Mouse (Mus musculus) Patski (cell line): ENCODE results near the gene Fgfr1op. TPM values are rescaled to one million over a fixed set of nuclear protein-coding genes. Genes with fewer than 3 reads are reported as not detected.

Experiments used
- ATAC-seq: fragments of 100-300 bp; one replicate; pipeline ENCODE4 v1.8.0; 2021
- CTCF ChIA-PET: fragments of 350-600 bp; sonication (Branson Sonifier 250); formaldehyde crosslinking; loops from one replicate; lab custom pipeline; 2022; ENCODE audit warnings: inconsistent platforms; lab: Charles Lee
- POLR2A ChIA-PET: fragments of 350-600 bp; sonication (Branson Sonifier 250); formaldehyde crosslinking; loops from one replicate; lab custom pipeline; 2022; ENCODE audit warnings: antibody characterized with exemption, inconsistent platforms; lab: Charles Lee
- DNase-seq: peaks from one replicate; pipeline ENCODE4 v3.0.0-alpha.2; 2011; ENCODE audit warnings: low read depth, low spot score
- H3K27me3 ChIP-seq: fragments of 371-371 bp; one replicate; pipeline ENCODE4 v1.5.1; 2021
- CTCF ChIP-seq: fragments of 100-300 bp; IDR thresholded peaks from one replicate; pipeline ENCODE4 v1.5.1; 2021
- in situ Hi-C: fragments of 300-500 bp; cut with MboI; formaldehyde crosslinking; loops from 3 replicates; pipeline ENCODE4 v1.11.1; 2018; ENCODE audit warnings: low pct_unique_long_range_greater_than_20kb, mixed read lengths
- polyA plus RNA-seq: library from polyadenylated mRNA; unstranded; gene quantifications from one replicate; pipeline ENCODE4 v1.2.3, GENCODE M21; 2021

Fgfr1op gene
- polyA plus RNA-seq, 1 experiment from 2014 or later: 33.1 TPM

DNA sequence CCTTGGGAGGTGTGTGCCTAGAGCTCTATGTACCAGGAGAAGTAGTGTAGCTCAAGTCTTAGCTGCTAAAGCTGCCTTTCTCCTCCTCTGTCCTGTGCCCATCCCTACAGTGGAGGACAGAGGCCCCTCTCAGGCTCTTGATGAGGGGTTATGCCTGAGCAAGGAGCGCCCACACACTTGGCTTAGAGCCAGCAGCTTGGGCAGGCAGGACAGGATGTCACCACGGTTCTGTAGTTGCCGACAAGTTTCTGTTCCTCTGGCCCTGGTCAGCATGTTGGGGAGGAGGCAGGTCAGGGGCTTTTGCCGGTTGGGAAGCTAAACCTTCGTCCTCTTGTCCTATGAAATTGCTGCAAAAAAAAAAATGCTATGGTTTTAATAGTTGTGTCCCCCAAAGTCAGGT, 66.8 kb downstream of the Fgfr1op start:
- ATAC-seq (no peak), DNase-seq (no peak)
- ChIA-PET CTCF (no interaction called here), POLR2A (no interaction called here)
- in situ Hi-C loops: no loop called here
- no peak for TF ChIP-seq CTCF
- H3K27me3 ChIP-seq: peaks cover 17% of the 10 kb centered on the region

DNA sequence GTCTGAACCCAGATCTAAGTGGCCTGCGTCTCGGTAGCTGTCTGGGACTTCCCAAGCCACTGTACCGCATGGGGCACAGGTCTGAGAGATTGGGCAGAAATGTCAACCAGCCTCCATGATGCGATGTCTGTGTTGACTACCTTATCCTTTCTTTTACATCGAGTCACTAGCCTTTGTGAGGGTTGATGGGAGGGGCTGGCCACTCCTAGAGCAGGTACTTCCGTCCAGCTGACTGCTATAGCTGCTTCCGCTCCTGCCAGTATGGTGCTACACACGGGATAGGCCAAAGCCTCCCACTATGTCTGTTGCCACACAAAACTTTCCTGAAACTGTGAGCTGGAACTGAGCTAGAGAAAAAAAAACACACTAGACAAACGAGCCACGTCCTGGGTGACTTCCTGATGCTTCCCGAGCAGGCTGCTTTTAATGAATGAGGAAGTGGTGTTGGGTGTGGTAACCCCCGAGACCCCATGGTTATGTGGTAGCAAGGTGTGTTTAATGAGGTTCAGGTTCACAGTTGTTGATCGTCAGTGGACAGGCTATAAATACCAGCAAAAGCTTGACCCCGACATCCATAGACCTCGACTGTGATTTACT, 68.4 kb downstream of the Fgfr1op start:
- peaks cover 28% of the 10 kb centered on the region for H3K27me3 ChIP-seq
- ChIA-PET POLR2A (no interaction called here), CTCF (no interaction called here)
- ATAC-seq: no peak
- in situ Hi-C loops: no loop called here
- TF ChIP-seq CTCF: no peak
- no peak for DNase-seq

DNA sequence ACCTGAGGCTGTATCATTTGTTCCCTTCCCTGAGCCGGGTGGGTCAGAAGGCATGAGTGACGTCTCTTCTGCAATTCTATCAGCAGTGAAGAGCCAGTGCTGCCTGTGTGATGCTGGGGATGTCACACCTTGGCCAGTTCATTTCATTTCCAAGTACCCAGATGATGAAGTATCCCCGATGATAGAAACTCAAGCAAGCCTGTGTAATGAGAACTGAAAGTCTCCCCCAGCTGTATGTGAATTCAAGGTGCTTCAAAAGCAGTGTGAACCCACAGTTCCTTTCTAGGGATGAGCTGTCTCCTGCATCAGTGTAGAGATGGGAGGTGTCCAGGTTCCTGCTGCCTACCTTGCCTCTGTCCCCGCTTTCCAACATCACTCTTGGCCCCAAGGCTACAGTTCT, 69.2 kb downstream of the Fgfr1op start:
- ATAC-seq: no peak
- POLR2A ChIA-PET: no interaction called here
- peaks cover 25% of the 10 kb centered on the region for H3K27me3 ChIP-seq
- CTCF ChIA-PET: no interaction called here
- no peak for DNase-seq
- in situ Hi-C loops: no loop called here
- TF ChIP-seq CTCF: no peak

DNA sequence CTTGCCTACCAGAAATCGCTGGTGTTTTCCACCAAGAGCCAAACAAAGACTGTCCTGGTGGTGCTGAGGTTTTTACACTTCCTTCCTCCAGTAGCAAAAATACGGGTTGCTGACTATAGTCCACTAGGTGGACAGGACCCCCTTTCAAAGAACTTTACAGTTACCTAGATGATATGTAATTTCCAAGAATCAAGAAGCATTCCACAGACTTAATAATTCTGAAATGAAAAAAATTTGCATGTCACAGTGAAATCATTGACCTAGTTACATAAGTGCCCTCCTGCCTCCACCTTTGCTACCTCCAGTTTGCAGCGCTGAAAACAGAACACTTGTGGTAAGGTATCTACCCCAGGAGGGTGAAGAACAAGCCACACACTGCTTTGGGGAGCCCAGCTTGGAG, 70.4 kb downstream of the Fgfr1op start, which contains the start of gene Ccr6:
Ccr6 (plus strand) TSS at position 301 of the 400 bp plus-strand sequence.
- TF ChIP-seq CTCF: no peak
- DNase-seq (no peak), ATAC-seq (no peak)
- in situ Hi-C loops: no loop called here
- CTCF ChIA-PET: no interaction called here
- POLR2A ChIA-PET: no interaction called here
- peaks cover 21% of the 10 kb centered on the region for H3K27me3 ChIP-seq

DNA sequence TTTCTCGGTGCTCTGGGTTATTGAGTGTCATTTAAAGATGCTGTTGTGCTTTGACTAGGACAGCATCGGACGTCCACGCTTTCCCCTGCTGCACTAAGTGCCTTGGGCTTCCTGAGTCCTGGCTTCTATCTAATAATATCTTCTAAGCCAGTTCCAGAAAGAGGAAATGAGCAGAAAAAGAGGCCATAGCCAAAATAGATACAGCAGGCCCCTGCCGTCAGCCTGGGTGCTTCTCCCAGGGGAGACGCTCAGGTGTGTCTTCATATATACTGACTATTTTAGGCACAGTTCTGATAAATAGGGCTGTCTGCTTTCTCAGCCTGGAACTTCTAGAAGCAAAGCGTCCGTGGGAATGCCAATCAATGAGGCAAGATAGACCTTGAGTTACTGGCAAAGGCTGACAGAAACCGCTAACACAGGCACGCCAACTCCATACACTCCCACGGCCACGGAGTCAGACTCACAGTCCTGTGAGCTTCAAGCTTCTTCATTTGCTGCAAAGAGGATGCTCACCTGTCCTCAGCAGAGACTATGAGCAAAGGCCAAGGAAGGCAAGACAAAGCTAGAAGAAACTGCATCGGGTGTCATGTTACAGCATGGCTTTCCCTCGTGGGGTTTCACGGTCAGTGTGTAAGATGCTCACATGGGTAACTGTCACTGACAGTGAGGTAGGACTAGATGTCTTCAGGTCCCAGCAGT, 72.9 kb downstream of the Fgfr1op start:
- peaks cover 21% of the 10 kb centered on the region for H3K27me3 ChIP-seq
- ChIA-PET CTCF (no interaction called here), POLR2A (no interaction called here)
- TF ChIP-seq CTCF: no peak
- no peak for DNase-seq
- no peak for ATAC-seq
- in situ Hi-C loops: no loop called here

DNA sequence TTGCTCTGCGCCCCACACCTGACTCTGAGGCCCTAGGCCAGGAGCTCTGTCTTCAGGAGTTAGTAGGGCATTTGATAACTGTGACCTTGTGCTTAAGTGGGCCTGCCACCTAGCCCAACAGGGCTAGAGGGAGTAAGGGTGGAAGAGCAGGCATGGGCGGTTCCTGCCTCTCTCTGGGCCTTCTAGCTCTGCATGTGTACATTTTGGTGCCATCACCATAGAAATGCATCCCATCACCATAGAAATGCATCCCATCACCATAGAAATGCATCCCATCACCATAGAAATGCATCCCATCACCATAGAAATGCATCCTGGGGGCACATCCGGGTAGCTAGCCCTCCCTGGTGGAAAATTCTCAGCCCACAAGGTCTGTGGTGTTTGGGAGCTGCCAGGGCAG, 74.3 kb downstream of the Fgfr1op start:
- in situ Hi-C loops: no loop called here
- TF ChIP-seq CTCF: no peak
- ATAC-seq (no peak), DNase-seq (no peak)
- ChIA-PET CTCF (no interaction called here), POLR2A (no interaction called here)
- H3K27me3 ChIP-seq: peaks cover 24% of the 10 kb centered on the region

DNA sequence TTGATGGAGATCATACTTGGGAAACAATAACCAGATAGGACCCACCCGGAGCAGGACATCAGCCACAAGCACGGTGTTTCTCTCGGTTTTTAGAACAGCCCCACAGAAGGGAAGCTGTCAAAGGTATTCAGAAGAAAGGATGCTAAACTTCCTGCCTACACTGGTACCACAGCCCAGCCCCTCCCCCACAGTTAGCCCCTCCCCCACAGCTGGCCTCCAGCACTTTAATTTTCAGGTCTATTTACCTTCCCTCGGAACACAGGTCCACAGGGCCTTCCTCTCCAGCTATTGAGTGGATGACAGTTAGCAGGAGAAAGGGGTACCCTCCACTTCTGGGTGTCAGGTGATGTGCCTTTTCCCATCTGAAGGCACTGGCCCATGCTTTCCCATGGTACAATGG, 75.2 kb downstream of the Fgfr1op start:
- ATAC-seq: no peak
- ChIA-PET CTCF (no interaction called here), POLR2A (no interaction called here)
- no peak for DNase-seq
- in situ Hi-C loops: no loop called here
- H3K27me3 ChIP-seq: peaks cover 21% of the 10 kb centered on the region
- no peak for TF ChIP-seq CTCF

DNA sequence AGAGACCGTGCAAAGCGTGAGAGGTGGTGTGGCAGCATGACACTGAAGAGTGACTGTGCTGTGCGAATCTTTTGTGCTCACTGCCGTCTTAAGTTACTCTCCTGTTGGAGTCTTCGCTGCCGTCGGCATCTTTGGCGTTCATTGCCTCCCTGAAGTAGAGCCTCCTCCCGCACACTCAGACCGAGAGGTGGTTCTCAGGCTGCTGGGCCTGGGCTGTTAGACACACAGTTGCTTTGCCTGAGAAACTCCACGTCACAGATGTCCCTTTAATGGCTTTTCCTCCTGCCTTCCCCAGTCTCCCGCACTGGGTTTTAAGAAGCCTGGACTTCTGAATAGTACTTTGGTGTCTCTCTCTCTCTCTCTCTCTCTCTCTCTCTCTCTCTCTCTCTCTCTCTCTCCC, 76.3 kb downstream of the Fgfr1op start:
- ChIA-PET CTCF (no interaction called here), POLR2A (no interaction called here)
- in situ Hi-C loops: no loop called here
- no peak for TF ChIP-seq CTCF
- no peak for DNase-seq
- peaks cover 18% of the 10 kb centered on the region for H3K27me3 ChIP-seq
- ATAC-seq: no peak

DNA sequence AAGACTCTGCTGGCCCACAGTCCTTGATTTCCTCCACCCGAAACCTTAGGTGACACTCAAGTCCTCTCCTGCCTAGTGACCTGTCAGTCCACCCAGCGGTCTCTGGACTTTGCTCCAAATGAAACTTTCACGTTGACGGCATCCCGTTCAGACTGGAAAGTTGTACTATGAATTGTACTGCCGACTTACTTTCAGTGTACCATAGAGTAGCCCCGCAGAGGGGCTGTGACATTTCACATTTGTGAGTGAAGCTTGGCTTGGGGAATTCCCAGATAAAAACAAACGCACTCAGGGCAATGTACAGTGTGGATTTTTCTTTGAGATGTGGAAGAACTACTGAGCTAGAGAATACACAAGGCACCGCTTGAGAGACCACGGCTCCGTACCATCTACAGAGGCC, 76.9 kb downstream of the Fgfr1op start:
- peaks cover 18% of the 10 kb centered on the region for H3K27me3 ChIP-seq
- CTCF ChIA-PET: no interaction called here
- POLR2A ChIA-PET: no interaction called here
- no peak for TF ChIP-seq CTCF
- no peak for DNase-seq
- ATAC-seq: no peak
- in situ Hi-C loops: no loop called here

DNA sequence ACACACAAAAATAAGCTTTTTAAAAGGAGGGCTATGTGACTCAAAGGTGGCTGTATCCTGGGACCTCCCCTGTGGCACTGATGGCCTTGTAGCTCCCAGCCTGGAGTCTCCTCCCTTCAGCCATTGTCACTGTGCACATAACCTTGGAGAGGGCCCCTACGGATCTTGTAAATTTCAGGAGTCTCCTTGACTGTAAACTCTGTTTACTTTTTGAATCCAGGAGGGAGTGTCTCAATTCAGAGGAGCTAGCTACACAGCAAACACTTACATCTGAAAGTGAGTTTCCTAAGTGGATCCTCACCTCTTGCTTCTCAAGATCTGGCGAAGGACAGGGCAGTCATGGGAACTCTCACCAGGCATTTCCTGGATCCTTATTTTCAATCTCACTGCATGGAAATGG, 78.8 kb downstream of the Fgfr1op start:
- ChIA-PET CTCF (no interaction called here), POLR2A (no interaction called here)
- ATAC-seq (no peak), DNase-seq (no peak)
- no peak for TF ChIP-seq CTCF
- in situ Hi-C loops: no loop called here
- peaks cover 8% of the 10 kb centered on the region for H3K27me3 ChIP-seq

DNA sequence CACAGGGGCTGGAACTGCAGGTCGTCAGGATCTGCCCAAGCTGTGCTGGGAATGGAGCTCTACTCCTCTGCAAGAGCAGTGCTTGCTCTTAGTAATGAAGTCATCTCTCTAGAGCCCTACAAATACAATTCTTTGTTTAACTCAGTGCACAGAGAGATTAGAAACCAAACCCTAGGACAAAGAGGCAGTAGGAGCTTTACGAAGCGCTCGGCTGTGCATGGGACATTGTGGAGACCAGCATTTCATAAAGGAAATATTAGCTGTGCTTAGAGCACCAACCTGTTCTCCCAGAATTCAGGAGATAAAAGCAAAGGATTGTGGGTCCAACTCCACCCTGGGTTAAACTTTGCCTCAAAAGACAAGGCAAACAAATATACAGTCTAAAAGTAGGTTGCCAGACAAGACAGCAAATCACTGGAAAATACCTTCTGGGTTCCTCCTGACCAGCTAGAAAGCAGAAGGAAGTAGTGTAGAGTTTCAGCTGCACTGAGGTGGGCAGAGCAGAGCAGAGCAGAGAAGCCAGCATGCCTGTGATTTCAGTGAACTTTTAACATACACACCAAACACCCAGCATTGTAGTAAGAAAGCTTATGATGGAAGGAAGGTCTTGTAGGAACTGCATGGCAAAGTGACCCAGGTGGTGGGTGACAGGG, 80.9 kb downstream of the Fgfr1op start:
- ATAC-seq (no peak), DNase-seq (no peak)
- no peak for TF ChIP-seq CTCF
- CTCF ChIA-PET: no interaction called here
- in situ Hi-C loops: no loop called here
- H3K27me3 ChIP-seq: peaks cover 19% of the 10 kb centered on the region
- POLR2A ChIA-PET: no interaction called here

Other genes with a start within 250 kb of the Fgfr1op start
- gene Tagap, start 239.5 kb upstream of the Fgfr1op start, polyA plus RNA-seq: 3.5 TPM
- gene Rsph3a, start 219.9 kb upstream of the Fgfr1op start, polyA plus RNA-seq: 15.9 TPM
- 0.18 TPM for gene Gm49673, start 17.7 kb upstream of the Fgfr1op start, polyA plus RNA-seq
- gene Rnaset2a, start 17.4 kb upstream of the Fgfr1op start, polyA plus RNA-seq: 36.5 TPM
- gene Ccr6, start 70.5 kb downstream of the Fgfr1op start, polyA plus RNA-seq: not detected
- gene Mpc1, start 117.4 kb downstream of the Fgfr1op start, polyA plus RNA-seq: 168 TPM
- gene Sft2d1, start 145.6 kb downstream of the Fgfr1op start, polyA plus RNA-seq: 61.2 TPM
- 0.19 TPM for gene Prr18, start 172.0 kb downstream of the Fgfr1op start, polyA plus RNA-seq
- gene T2, start 190.5 kb downstream of the Fgfr1op start, polyA plus RNA-seq: 0.05 TPM